Mouse (Mus musculus) left cerebral cortex, postnatal 14 days (tissue): ENCODE results near the gene Tctn1. TPM values are rescaled to one million over a fixed set of nuclear protein-coding genes. Genes with fewer than 3 reads are reported as not detected.
A peak's percentile ranks its signal among the peaks of the same experiment; 100 is the strongest.

ENCODE experiments used
- DNase-seq, 2 experiments: peaks; one replicate each; pipeline ENCODE4 v3.0.0; 2021 to 2022; ENCODE audit warnings: low spot score in 2 of 2, mixed read lengths in 1 of 2
- intact Hi-C: fragments of 180-260 bp; cut with DNase I; formaldehyde crosslinking; loops from one replicate; pipeline ENCODE4 v1.15.1; 2025
- total RNA-seq, 2 experiments: library from RNA; stranded (reverse); gene quantifications; 2 replicates each; pipeline ENCODE4 v1.2.3; 2021

Gene Tctn1
- total RNA-seq, 2 experiments from 2014 or later: 10.4 to 12.1 TPM

- DNase-seq: no peak
- intact Hi-C loops: no loop called here
Measured at GRCm38 (mm10) chr5:122258027-122258741, 6.1 kb downstream of the Tctn1 start.

- intact Hi-C loops: loop anchor here (5.0 kb wide), 1 partner anchor 120 kb away; no protein-coding TSS in a partner anchor
- DNase-seq: no peak
Measured at GRCm38 (mm10) chr5:122251895-122252606, 12.2 kb downstream of the Tctn1 start.

GRCm38 (mm10) chr5:122249281-122249680, 15.0 kb downstream of the Tctn1 start:
- DNase-seq: no peak
- intact Hi-C loops: no loop called here

- intact Hi-C loops: no loop called here
- no peak for DNase-seq
Measured at GRCm38 (mm10) chr5:122247934-122248333, 16.3 kb downstream of the Tctn1 start.

- intact Hi-C loops: no loop called here
- peak; percentile 68 to 86 for DNase-seq
Measured at GRCm38 (mm10) chr5:122247529-122247928, 16.7 kb downstream of the Tctn1 start.

GRCm38 (mm10) chr5:122246547-122247167, 17.6 kb downstream of the Tctn1 start:
- intact Hi-C loops: no loop called here
- no peak for DNase-seq

- intact Hi-C loops: no loop called here
- DNase-seq: peak in 1 of 2 experiments; percentile 49
Measured at GRCm38 (mm10) chr5:122245186-122245585, 19.1 kb downstream of the Tctn1 start.

GRCm38 (mm10) chr5:122243781-122244523, 20.3 kb downstream of the Tctn1 start:
- DNase-seq: peak; percentile 49 to 66
- intact Hi-C loops: no loop called here

- intact Hi-C loops: no loop called here
- no peak for DNase-seq
Measured at GRCm38 (mm10) chr5:122242521-122243123, 21.6 kb downstream of the Tctn1 start.

GRCm38 (mm10) chr5:122240989-122241388, 23.3 kb downstream of the Tctn1 start:
- DNase-seq: no peak
- intact Hi-C loops: no loop called here

GRCm38 (mm10) chr5:122240521-122240920, 23.7 kb downstream of the Tctn1 start:
- intact Hi-C loops: no loop called here
- DNase-seq: no peak

GRCm38 (mm10) chr5:122239618-122240017, 24.6 kb downstream of the Tctn1 start:
- intact Hi-C loops: loop anchor here (5.0 kb wide), 1 partner anchor 62 kb away; no protein-coding TSS in a partner anchor
- DNase-seq: no peak

GRCm38 (mm10) chr5:122237200-122237599, 27.1 kb downstream of the Tctn1 start:
- intact Hi-C loops: loop anchor here (5.0 kb wide), 1 partner anchor 60 kb away; no protein-coding TSS in a partner anchor
- DNase-seq: peak; percentile 37 to 73

GRCm38 (mm10) chr5:122235196-122235836, 28.9 kb downstream of the Tctn1 start:
- no peak for DNase-seq
- intact Hi-C loops: loop anchor here (5.0 kb wide), 1 partner anchor 58 kb away; no protein-coding TSS in a partner anchor

- no peak for DNase-seq
- intact Hi-C loops: loop anchor here (5.0 kb wide), 1 partner anchor 57 kb away; no protein-coding TSS in a partner anchor
Measured at GRCm38 (mm10) chr5:122234319-122235195, 29.7 kb downstream of the Tctn1 start.

GRCm38 (mm10) chr5:122233695-122234094, 30.6 kb downstream of the Tctn1 start:
- DNase-seq: no peak
- intact Hi-C loops: no loop called here

GRCm38 (mm10) chr5:122233077-122233581, 31.1 kb downstream of the Tctn1 start:
- intact Hi-C loops: no loop called here
- DNase-seq: no peak
